Mouse (Mus musculus) regulatory T cell (primary cell): ENCODE measurements around the gene Pde9a.

ENCODE experiments used
- in situ Hi-C: fragments of 300-600 bp; cut with MboI, MseI; formaldehyde crosslinking; loops from one replicate; pipeline ENCODE4 v1.15.1; 2025; ENCODE audit warnings: high pct_unique_total_duplicates

Gene Pde9a

GRCm38 (mm10) chr17:31386766-31387275 lies 811 bp downstream of the Pde9a start:
- in situ Hi-C loops: no loop called here

GRCm38 (mm10) chr17:31389432-31390050 lies 3.5 kb downstream of the Pde9a start:
- in situ Hi-C loops: no loop called here

GRCm38 (mm10) chr17:31391462-31391861 lies 5.5 kb downstream of the Pde9a start:
- in situ Hi-C loops: no loop called here

GRCm38 (mm10) chr17:31392041-31392440 lies 6.0 kb downstream of the Pde9a start:
- in situ Hi-C loops: no loop called here

- in situ Hi-C loops: no loop called here
These were observed 7.8 kb downstream of the Pde9a start for GRCm38 (mm10) chr17:31393811-31394210.

GRCm38 (mm10) chr17:31400294-31400693 lies 14.3 kb downstream of the Pde9a start:
- in situ Hi-C loops: no loop called here

GRCm38 (mm10) chr17:31401160-31401559 lies 15.2 kb downstream of the Pde9a start:
- in situ Hi-C loops: no loop called here

- in situ Hi-C loops: no loop called here
These were observed 16.7 kb downstream of the Pde9a start for GRCm38 (mm10) chr17:31402713-31403112.

GRCm38 (mm10) chr17:31405694-31406227 lies 19.8 kb downstream of the Pde9a start:
- in situ Hi-C loops: no loop called here

- in situ Hi-C loops: no loop called here
These were observed 23.8 kb downstream of the Pde9a start for GRCm38 (mm10) chr17:31409741-31410350.

- in situ Hi-C loops: no loop called here
These were observed 29.2 kb downstream of the Pde9a start for GRCm38 (mm10) chr17:31415258-31415657.

- in situ Hi-C loops: no loop called here
These were observed 33.0 kb downstream of the Pde9a start for GRCm38 (mm10) chr17:31418804-31419597.

- in situ Hi-C loops: no loop called here
These were observed 33.6 kb downstream of the Pde9a start for GRCm38 (mm10) chr17:31419598-31419950.

GRCm38 (mm10) chr17:31419995-31420394 lies 34.0 kb downstream of the Pde9a start:
- in situ Hi-C loops: no loop called here

- in situ Hi-C loops: no loop called here
These were observed 34.6 kb downstream of the Pde9a start for GRCm38 (mm10) chr17:31420658-31421057.

- in situ Hi-C loops: no loop called here
These were observed 36.4 kb downstream of the Pde9a start for GRCm38 (mm10) chr17:31422381-31422780.

GRCm38 (mm10) chr17:31423020-31423419 lies 37.0 kb downstream of the Pde9a start:
- in situ Hi-C loops: no loop called here

- in situ Hi-C loops: no loop called here
These were observed 38.3 kb downstream of the Pde9a start for GRCm38 (mm10) chr17:31424358-31424757.

GRCm38 (mm10) chr17:31424798-31425197 lies 38.8 kb downstream of the Pde9a start:
- in situ Hi-C loops: no loop called here

GRCm38 (mm10) chr17:31425827-31426698 lies 40.1 kb downstream of the Pde9a start:
- in situ Hi-C loops: no loop called here

GRCm38 (mm10) chr17:31429402-31429801 lies 43.4 kb downstream of the Pde9a start:
- in situ Hi-C loops: no loop called here
